Mouse (Mus musculus): ENCODE measurements at regions not wholly inside any gene's neighbourhood (a gene's known extent, or its start where the extent isn't known, plus 50 kb on each side); places are given as distances from the start of the nearest gene placed in this dataset.

DNA sequence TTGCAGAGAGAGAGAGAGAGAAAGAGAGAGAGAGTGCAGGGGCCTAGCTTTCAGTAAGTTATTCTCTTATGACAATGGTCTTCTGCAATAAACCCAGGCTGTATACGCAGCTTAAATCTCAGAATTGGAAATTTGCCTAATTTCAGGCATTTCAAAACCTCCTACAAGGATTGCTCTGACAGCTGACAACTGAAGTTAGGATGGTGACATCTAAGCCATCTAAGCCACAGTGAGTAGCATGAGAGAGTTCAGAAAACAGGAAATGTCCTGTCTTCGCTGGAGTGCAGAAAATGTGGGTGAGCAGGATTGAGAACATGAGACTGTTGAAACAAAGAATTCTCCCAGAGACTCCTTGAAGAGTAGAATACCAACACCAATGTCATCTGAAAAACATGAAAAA is 56.8 kb downstream of the Fam110c start:
- Histone ChIP-seq H3K4me3 (ENCODE audit: low read depth, low read length) (no peak overlapping the region), H3K9me3 (ENCODE audit: control insufficient read depth, low read length) (no peaks in the 10 kb centered on the region), H3K36me3 (ENCODE audit: control insufficient read depth, insufficient read depth, low read length) (no peaks in the 10 kb centered on the region), H3K4me1 (ENCODE audit: control insufficient read depth, insufficient read depth, low read length) (0 out of 2 replicates have a peak, but pooled peaks cover 9% of the 10 kb centered on the region), H3K27ac (replicated peaks; ENCODE audit: low read depth, low read length) (no peak overlapping the region), H3K4me2 (ENCODE audit: low read depth, low read length) (no peak overlapping the region), H3K9ac (ENCODE audit: low read depth, low read length) (no peak overlapping the region), H3K27me3 (replicated peaks; ENCODE audit: control insufficient read depth, insufficient read depth, low read length) (no peaks in the 10 kb centered on the region)
- 43% methylated on average over 2 of the region's 2 CpGs for WGBS
- DNase-seq (ENCODE audit: low spot score) (peak; percentile 64), ATAC-seq (ENCODE audit: low read depth) (0 out of 2 replicates have a peak, but pooled peaks have one; percentile 38)

DNA sequence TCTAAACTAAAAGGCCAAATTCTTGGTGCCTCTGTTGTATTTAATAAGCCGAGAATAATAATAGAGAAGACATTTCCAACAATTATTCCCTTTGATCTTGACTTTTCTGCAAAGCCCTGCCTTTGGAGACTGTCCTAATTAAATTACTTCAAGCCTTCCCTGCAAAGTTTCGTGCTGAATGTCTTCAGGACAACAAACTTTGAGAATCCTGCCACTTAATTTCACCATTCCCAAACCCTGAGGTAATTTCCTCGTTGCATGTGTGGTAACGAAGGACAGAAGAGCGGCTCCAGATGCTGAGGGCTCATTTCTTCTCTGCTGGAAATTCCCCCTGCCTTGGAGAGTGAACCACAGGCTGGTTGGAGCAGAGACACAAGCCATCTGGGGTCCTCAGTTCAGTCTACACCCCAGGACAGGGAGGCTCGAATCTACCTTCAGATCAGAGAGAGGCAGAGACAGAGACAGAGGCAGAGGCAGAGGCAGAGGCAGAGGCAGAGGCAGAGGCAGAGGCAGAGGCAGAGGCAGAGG is 60.9 kb downstream of the Fam110c start:
- peak; percentile 72 for DNase-seq (ENCODE audit: low spot score)
- Histone ChIP-seq H3K27ac (replicated peaks; ENCODE audit: low read depth, low read length) (0 out of 2 replicates have a peak overlapping the region, but pooled peaks have one; percentile 28), H3K27me3 (replicated peaks; ENCODE audit: control insufficient read depth, insufficient read depth, low read length) (no peaks in the 10 kb centered on the region), H3K9ac (ENCODE audit: low read depth, low read length) (no peak overlapping the region), H3K4me1 (ENCODE audit: control insufficient read depth, insufficient read depth, low read length) (peaks cover 9% of the 10 kb centered on the region; the same call in 1 of the 2 replicates), H3K9me3 (ENCODE audit: control insufficient read depth, low read length) (no peaks in the 10 kb centered on the region), H3K4me2 (ENCODE audit: low read depth, low read length) (no peak overlapping the region), H3K4me3 (ENCODE audit: low read depth, low read length) (no peak overlapping the region), H3K36me3 (ENCODE audit: control insufficient read depth, insufficient read depth, low read length) (no peaks in the 10 kb centered on the region)
- 34% methylated on average over 6 of the region's 6 CpGs for WGBS
- peak; percentile 47; the same call in 1 of the 2 replicates for ATAC-seq (ENCODE audit: low read depth)

DNA sequence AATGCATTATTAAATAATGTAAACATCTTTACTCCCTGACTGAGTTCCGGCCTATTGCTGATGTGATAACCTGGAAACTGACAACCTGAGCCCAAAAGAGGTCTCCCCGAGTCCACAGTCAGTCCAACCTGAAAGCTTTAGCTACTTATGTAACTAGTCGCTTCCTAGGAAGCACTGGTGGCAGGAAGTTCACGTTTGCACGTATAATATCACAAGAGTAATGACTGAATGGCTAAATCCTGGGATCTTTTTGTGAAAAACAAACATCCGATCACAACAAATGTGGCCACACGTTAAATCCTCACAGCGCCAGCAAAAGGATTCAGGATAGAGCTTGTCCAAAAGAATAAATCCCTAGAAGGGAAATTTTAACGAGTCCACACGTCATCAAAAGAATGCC is 62.7 kb downstream of the Fam110c start:
- Histone ChIP-seq H3K4me1 (ENCODE audit: control insufficient read depth, insufficient read depth, low read length) (peaks cover 6% of the 10 kb centered on the region; the same call in 1 of the 2 replicates), H3K27me3 (replicated peaks; ENCODE audit: control insufficient read depth, insufficient read depth, low read length) (no peaks in the 10 kb centered on the region), H3K4me2 (ENCODE audit: low read depth, low read length) (no peak overlapping the region), H3K36me3 (ENCODE audit: control insufficient read depth, insufficient read depth, low read length) (no peaks in the 10 kb centered on the region), H3K9ac (ENCODE audit: low read depth, low read length) (no peak overlapping the region), H3K27ac (replicated peaks; ENCODE audit: low read depth, low read length) (no peak overlapping the region), H3K9me3 (ENCODE audit: control insufficient read depth, low read length) (no peaks in the 10 kb centered on the region), H3K4me3 (ENCODE audit: low read depth, low read length) (no peak overlapping the region)
- 72% methylated on average over 10 of the region's 10 CpGs for WGBS
- DNase-seq (ENCODE audit: low spot score) = no peak
- no peak for ATAC-seq (ENCODE audit: low read depth)

DNA sequence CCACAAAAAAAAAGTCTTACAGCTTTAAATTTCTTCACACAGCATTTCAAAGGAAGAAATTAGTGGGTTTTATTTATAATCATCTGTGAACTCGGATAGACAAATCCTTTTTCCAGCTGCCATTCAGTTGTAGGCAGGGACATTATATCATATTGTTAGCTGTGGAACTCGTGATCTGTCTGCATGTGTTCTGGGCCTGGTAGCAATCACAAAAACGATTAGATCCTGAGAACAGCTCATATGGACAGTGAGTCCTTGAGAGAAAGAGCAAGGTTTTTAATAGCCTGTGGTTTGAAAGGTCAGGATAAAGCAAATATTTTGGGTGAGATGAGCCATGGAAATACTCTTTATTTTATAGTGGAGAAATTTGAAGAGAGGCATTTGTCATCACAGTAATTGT is 63.2 kb downstream of the Fam110c start:
- no peaks in the 10 kb centered on the region for H3K9me3 ChIP-seq (ENCODE audit: control insufficient read depth, low read length)
- no peak overlapping the region for H3K27ac ChIP-seq (replicated peaks; ENCODE audit: low read depth, low read length)
- H3K36me3 ChIP-seq (ENCODE audit: control insufficient read depth, insufficient read depth, low read length) = no peaks in the 10 kb centered on the region
- DNase-seq (ENCODE audit: low spot score) (no peak), ATAC-seq (ENCODE audit: low read depth) (no peak)
- no peaks in the 10 kb centered on the region for H3K27me3 ChIP-seq (replicated peaks; ENCODE audit: control insufficient read depth, insufficient read depth, low read length)
- WGBS = 28% methylated on average over 3 of the region's 3 CpGs
- no peak overlapping the region for H3K4me3 ChIP-seq (ENCODE audit: low read depth, low read length)
- H3K4me2 ChIP-seq (ENCODE audit: low read depth, low read length) = no peak overlapping the region
- H3K4me1 ChIP-seq (ENCODE audit: control insufficient read depth, insufficient read depth, low read length) = peaks cover 6% of the 10 kb centered on the region; the same call in 1 of the 2 replicates
- H3K9ac ChIP-seq (ENCODE audit: low read depth, low read length) = no peak overlapping the region

DNA sequence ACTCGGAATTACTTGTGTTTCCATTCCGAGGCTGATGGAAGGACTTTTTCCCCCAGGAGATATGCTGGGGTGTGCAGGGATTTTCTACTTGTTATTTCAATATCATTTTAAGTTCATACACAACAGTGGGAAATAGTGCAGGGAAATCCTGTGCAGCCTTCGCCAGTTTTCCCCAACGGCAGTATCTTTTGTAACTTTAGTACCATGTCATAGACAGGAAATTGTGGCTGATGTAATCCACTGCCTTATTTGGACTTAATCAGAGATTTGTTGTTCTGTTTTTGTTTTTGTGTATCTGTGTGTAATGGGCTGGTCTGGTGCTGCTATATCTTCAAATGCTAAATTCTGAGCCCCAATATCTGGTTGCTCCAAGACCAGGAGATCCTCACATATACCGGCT is 63.8 kb downstream of the Fam110c start:
- no peak overlapping the region for H3K4me2 ChIP-seq (ENCODE audit: low read depth, low read length)
- no peak overlapping the region for H3K9ac ChIP-seq (ENCODE audit: low read depth, low read length)
- 31% methylated on average over 5 of the region's 5 CpGs for WGBS
- no peaks in the 10 kb centered on the region for H3K9me3 ChIP-seq (ENCODE audit: control insufficient read depth, low read length)
- peaks cover 6% of the 10 kb centered on the region; the same call in 1 of the 2 replicates for H3K4me1 ChIP-seq (ENCODE audit: control insufficient read depth, insufficient read depth, low read length)
- DNase-seq (ENCODE audit: low spot score) (peak; percentile 47), ATAC-seq (ENCODE audit: low read depth) (0 out of 2 replicates have a peak, but pooled peaks have one; percentile 6)
- H3K36me3 ChIP-seq (ENCODE audit: control insufficient read depth, insufficient read depth, low read length) = no peaks in the 10 kb centered on the region
- no peak overlapping the region for H3K4me3 ChIP-seq (ENCODE audit: low read depth, low read length)
- no peaks in the 10 kb centered on the region for H3K27me3 ChIP-seq (replicated peaks; ENCODE audit: control insufficient read depth, insufficient read depth, low read length)
- no peak overlapping the region for H3K27ac ChIP-seq (replicated peaks; ENCODE audit: low read depth, low read length)

DNA sequence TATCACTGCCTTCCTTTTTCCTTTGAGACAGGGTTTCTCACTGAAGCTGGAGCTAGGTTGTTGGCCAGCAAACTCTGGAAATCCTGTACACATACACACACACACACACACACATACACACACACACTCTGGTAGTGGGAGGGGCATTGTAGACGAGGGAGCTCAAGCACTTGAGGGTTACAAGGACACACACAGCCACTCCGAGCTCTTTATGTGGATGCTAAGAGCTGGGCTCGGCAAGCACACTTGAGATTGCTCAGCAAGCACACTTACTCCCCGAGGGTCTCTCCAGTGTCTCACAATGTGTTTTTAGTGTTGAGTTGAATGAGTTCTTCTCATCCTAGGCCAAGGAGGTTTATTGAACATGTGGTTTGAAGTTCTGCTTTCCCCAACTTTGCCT is 66.2 kb downstream of the Fam110c start:
- ATAC-seq (ENCODE audit: low read depth) (no peak), DNase-seq (ENCODE audit: low spot score) (no peak)
- Histone ChIP-seq H3K4me2 (ENCODE audit: low read depth, low read length) (no peak overlapping the region), H3K4me1 (ENCODE audit: control insufficient read depth, insufficient read depth, low read length) (no peaks in the 10 kb centered on the region; the same call in 1 of the 2 replicates), H3K36me3 (ENCODE audit: control insufficient read depth, insufficient read depth, low read length) (no peaks in the 10 kb centered on the region), H3K9me3 (ENCODE audit: control insufficient read depth, low read length) (no peaks in the 10 kb centered on the region), H3K4me3 (ENCODE audit: low read depth, low read length) (no peak overlapping the region), H3K27me3 (replicated peaks; ENCODE audit: control insufficient read depth, insufficient read depth, low read length) (no peaks in the 10 kb centered on the region), H3K27ac (replicated peaks; ENCODE audit: low read depth, low read length) (no peak overlapping the region), H3K9ac (ENCODE audit: low read depth, low read length) (no peak overlapping the region)
- 50% methylated on average over 4 of the region's 4 CpGs for WGBS

DNA sequence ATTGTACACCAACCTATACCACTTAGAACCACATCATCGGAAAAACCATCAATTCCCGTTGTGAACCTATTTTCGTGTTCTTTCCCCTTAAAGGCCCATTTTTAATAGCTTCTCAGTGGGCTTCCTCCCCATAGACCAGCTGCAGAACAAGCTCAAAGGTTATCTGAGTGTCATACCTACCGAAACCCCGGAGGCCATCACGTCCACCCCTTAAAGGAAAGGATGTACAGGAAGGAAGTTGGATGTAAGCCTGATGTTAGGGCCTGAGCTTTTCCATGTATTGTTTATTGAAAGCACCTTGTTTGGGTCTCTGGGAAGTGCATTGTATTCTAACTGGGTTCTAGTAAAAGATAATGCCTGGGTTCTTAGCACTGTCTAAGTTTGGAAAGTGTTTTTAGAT is 69.6 kb downstream of the Fam110c start:
- Histone ChIP-seq H3K27ac (replicated peaks; ENCODE audit: low read depth, low read length) (no peak overlapping the region), H3K9me3 (ENCODE audit: control insufficient read depth, low read length) (no peaks in the 10 kb centered on the region), H3K4me1 (ENCODE audit: control insufficient read depth, insufficient read depth, low read length) (no peaks in the 10 kb centered on the region), H3K4me2 (ENCODE audit: low read depth, low read length) (no peak overlapping the region), H3K27me3 (replicated peaks; ENCODE audit: control insufficient read depth, insufficient read depth, low read length) (no peaks in the 10 kb centered on the region), H3K36me3 (ENCODE audit: control insufficient read depth, insufficient read depth, low read length) (no peaks in the 10 kb centered on the region), H3K4me3 (ENCODE audit: low read depth, low read length) (no peak overlapping the region), H3K9ac (ENCODE audit: low read depth, low read length) (no peak overlapping the region)
- no peak for DNase-seq (ENCODE audit: low spot score)
- ATAC-seq (ENCODE audit: low read depth) = no peak
- 76% methylated on average over 6 of the region's 6 CpGs for WGBS

DNA sequence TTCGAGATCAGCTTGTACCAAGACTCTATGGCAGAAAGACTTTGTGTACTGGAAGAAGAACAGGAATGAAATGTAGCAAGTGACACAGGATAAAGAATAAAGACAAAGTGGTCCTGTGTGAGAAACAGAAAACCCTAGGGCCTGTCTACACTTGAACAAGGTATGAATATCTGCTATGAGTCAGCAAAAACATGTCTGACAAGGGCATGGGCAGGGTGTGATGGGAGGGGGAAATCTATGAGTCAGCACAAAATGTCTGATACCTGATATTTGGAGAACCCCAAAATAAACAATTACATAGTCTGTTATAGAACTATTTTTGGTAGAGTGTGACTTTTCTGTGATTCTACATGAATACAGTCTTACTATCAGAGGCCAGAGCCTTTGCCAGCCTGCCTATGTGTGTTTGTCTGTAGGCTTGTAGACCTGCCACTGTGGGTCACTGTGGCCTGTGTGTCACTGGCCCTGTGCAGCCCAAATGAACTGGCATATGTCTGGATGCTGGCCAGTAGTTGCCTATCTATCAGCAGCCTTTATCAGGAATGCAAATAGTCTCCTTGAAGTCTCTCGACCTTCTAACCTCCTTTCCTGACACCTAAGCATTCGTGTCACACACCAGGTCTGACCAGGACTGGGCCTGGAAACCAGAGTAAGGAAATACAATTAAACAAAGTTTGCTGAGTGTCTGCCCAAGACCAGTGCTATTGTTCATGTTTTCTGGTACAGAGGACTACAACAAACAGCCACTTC is 71.5 kb downstream of the Fam110c start:
- peak overlapping the region; percentile 36; the same call in 1 of the 2 replicates for H3K27ac ChIP-seq (replicated peaks; ENCODE audit: low read depth, low read length)
- H3K36me3 ChIP-seq (ENCODE audit: control insufficient read depth, insufficient read depth, low read length) = no peaks in the 10 kb centered on the region
- no peak overlapping the region for H3K4me2 ChIP-seq (ENCODE audit: low read depth, low read length)
- no peak overlapping the region for H3K4me3 ChIP-seq (ENCODE audit: low read depth, low read length)
- DNase-seq (ENCODE audit: low spot score) = no peak
- no peaks in the 10 kb centered on the region for H3K27me3 ChIP-seq (replicated peaks; ENCODE audit: control insufficient read depth, insufficient read depth, low read length)
- no peaks in the 10 kb centered on the region for H3K4me1 ChIP-seq (ENCODE audit: control insufficient read depth, insufficient read depth, low read length)
- 69% methylated on average over 3 of the region's 3 CpGs for WGBS
- H3K9me3 ChIP-seq (ENCODE audit: control insufficient read depth, low read length) = no peaks in the 10 kb centered on the region
- ATAC-seq (ENCODE audit: low read depth) = no peak
- H3K9ac ChIP-seq (ENCODE audit: low read depth, low read length) = no peak overlapping the region
